Mouse (Mus musculus) A20 (cell line): ENCODE measurements around the gene Capsl.

Source experiments
- DNase-seq: peaks from one replicate; pipeline ENCODE4 v3.0.0-alpha.2; 2011; ENCODE audit warnings: low read depth, low spot score

The Capsl gene

GRCm38 (mm10) chr15:9435534-9436180, at the start of gene Capsl:
Gene Capsl (plus strand): TSS chr15:9436028.
- no peak for DNase-seq

DNA sequence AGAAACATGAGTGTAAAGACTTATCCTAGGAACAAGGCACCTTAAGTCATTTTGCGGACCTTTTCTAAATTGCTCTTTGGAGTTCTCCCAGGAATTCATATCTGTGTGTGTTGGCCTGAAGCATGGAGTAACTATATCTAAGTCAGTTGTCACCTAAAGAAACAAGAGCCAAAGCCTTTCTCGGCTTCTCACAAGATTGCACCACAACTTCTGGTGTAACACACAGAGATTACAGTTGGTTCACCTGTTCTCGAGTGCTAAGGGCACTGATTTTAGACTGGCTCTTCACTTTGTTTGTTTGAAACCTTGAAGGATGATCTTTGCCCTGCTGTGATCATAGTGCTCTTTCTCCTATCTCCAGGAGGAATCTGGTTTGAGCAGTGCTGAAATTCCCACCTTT, 26.4 kb upstream of the Capsl start:
- no peak for DNase-seq

- DNase-seq = peak; percentile 23
Measured at GRCm38 (mm10) chr15:9421163-9421562, 14.7 kb upstream of the Capsl start.

DNA sequence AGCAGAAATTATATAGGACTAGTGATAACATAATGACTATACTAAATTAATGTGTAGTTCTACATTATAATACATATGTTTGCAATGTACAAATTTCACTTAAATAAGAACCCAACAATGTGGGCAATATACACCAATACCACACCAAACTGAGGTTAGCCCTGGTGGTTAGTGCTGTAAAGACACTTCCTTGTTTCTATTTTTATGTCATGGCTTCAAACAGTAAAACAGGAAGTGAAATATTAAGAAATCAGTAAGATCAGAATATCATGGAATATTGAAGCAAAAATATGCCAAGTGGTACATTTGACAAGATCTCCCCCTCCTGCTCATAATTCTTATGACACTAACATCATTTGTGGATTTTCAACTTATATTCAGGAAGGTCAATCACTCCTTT, 8.0 kb upstream of the Capsl start:
- peak; percentile 6 for DNase-seq

- DNase-seq = peak; percentile 37
Measured at GRCm38 (mm10) chr15:9429843-9430242, 6.0 kb upstream of the Capsl start.

DNA sequence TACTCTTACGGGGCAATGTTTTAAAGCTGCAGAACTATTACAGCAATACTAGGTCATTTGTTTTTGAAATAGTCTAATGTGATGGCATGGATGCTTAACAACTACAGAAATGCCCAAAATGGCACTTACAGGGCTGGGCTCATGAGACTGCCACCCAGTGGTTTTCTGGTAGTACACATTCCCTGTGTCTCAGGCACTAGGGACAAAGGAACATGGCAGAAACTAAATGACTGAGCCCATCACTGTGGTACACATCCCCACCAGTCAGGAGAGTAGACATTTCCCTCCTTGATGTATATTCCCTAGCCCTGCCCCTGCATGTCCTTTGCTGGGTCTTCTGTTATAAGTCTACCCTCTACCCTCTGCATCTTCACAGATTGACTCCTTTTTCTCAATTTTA, 16.2 kb downstream of the Capsl start:
- peak; percentile 5 for DNase-seq

DNA sequence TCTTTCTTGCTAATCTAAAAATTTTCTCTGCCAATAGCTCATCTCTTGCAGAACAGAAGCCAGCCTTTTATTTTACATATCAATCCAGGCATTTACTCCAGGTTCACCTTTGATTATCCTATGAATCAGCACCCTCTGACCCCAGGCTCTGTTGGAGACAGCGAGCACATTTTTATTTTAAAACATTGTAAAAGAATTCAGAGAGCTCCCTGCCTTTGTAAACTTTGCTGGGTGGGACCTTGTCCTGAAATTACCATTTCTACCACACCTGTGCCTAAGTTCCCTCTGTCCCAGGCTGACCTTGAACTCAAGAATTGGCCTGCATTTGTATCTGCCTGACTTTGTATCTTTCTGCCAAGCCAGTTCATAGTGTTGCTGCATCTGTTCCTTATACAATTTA, 17.0 kb downstream of the Capsl start:
- no peak for DNase-seq

GRCm38 (mm10) chr15:9454198-9454597, 18.4 kb downstream of the Capsl start:
- DNase-seq = no peak

DNA sequence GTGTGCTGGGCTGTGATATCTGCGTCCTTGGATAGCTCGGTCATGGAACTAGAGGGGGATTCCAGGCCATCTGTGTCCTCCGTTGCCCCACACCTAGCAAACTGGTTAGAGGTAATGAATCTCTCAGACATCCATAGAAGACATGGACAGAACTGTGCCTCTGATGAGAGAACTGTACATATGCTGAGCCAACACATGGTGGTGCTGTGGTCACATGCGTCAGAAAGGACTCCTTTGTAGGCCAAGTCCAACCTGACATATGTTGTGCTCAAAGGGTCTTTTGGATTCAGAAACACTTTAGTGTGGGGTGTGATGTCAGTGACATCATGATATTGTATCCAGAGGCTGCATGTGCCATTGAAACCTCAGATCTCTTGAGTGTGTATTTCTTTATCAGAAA, 19.4 kb downstream of the Capsl start:
- peak; percentile 48 for DNase-seq

DNA sequence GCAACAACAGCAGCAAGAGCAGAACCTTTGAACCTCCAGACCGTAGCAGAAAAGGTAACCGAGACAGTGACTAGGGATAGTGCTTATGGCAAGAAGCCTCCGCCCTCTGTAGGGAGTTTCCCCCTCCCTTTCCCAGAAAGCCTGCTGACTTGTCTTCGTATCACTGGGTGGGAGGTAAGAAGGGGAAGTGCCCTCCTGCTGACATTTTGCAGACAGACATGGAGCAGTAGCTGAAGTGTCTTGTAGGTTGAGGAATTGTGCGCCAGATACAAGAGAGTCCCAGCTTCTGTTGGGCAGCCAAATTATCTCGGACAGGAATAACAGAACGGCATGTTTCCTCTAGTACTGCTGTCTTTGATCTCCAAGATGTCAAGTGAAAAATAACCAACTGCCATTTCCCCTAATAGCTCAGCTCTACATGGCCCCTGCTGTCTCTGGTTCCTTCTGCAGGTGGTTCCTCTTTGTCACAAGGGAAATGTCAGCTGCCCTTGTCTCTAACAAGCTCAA, 27.7 kb downstream of the Capsl start:
- DNase-seq = peak; percentile 50

GRCm38 (mm10) chr15:9464039-9464438, 28.2 kb downstream of the Capsl start:
- DNase-seq = no peak

DNA sequence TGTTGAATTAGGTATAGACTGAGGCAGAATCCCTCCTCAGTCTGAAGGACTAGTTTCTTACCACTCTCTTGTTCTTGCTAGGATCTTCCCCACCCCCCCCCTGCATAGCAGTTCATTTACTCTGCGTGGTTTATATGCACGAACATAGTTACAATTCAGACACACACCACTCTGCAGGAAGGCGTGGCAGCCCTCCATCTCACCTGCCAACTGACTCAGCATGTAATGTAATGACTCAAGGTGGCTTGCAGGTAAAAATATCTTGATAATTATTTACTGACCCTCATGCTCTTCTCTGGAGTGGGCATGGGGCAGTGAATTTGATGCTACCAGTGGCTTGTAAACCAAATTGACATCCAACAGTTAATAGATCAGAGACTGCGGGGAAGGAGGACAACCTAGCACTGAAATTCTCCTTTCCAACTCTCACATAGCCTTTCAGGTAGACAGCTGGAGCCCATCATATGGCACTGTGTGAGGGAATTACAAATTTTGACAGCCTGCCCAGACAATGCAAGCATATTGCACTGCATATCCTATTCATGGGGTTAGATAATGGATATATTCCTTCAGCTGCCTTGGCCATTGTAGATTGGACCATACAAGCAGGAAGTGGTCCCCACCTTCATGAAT, 35.3 kb downstream of the Capsl start:
- no peak for DNase-seq

DNA sequence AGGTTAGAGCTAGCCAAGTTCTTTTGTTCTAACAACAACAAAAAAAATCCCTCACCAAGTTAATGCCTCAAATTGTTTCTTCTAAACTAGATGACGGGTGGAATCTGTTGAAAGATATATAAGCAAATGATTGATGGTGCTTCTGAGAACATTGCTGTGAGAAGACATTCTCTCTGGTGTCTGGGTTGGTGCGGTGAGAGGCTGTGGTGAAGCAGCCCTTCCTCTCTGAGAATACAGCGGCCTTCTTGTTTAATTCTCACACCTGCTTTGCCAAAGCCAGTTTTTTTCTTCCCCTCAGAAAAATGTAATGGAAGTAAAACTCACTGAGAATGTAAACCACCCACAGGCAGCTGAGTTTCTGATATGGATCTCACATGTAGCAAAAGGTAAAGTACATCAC, 36.3 kb downstream of the Capsl start:
- DNase-seq = no peak

DNA sequence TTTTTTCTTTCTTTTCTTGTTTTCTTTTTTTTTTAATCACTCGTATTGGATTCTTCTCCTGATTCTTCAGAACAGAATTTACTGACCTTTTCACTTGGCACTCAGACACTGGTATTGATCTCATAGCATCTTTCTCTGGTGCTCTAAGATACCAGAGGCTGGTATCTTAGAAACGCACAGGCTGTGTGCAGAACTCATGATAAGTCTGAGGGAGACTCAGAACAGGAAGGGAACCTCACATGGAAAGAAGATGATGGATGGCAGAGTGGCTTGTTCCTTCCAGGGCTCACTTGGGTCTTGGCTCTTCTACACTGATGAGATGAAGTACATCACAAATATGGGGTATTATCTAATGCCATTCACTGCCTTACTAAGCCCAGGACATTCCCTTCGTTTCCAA, 36.8 kb downstream of the Capsl start:
- DNase-seq = no peak

- no peak for DNase-seq
Measured at GRCm38 (mm10) chr15:9473188-9473587, 37.4 kb downstream of the Capsl start.

- DNase-seq = no peak
Measured at GRCm38 (mm10) chr15:9489417-9490118, 53.7 kb downstream of the Capsl start.

- DNase-seq = no peak
Measured at GRCm38 (mm10) chr15:9492077-9492476, 56.2 kb downstream of the Capsl start.
